Mouse (Mus musculus) neural tube, embryonic 13.5 days (tissue): ENCODE measurements around the gene Lmnb2. TPM values are rescaled to one million over a fixed set of nuclear protein-coding genes. Genes with fewer than 3 reads are reported as not detected.

ENCODE experiments used
- ATAC-seq: fragments of 200-750 bp; cut with Nextera tagmentation; 2 replicates; pipeline ENCODE4 v1.8.0; 2017; ENCODE audit warnings: low read depth, mild to moderate bottlenecking, moderate TSS enrichment, moderate library complexity
- H3K27ac ChIP-seq: fragments of 300-500 bp; sonication (generic); replicated peaks from 2 replicates; pipeline ENCODE4 v1.5.1; 2015; ENCODE audit warnings: moderate library complexity, mild to moderate bottlenecking, inconsistent platforms
- H3K27me3 ChIP-seq: fragments of 300-500 bp; sonication (generic); 2 replicates; pipeline ENCODE4 v1.6.1; 2015; ENCODE audit warnings: mild to moderate bottlenecking, inconsistent platforms
- H3K36me3 ChIP-seq: fragments of 300-500 bp; sonication (generic); 2 replicates; pipeline ENCODE4 v1.6.1; 2015; ENCODE audit warnings: mild to moderate bottlenecking, inconsistent platforms
- H3K4me1 ChIP-seq: fragments of 300-500 bp; sonication (generic); replicated peaks from 2 replicates; pipeline ENCODE4 v1.6.1; 2015; ENCODE audit warnings: inconsistent platforms
- H3K4me2 ChIP-seq: fragments of 300-500 bp; sonication (generic); 2 replicates; pipeline ENCODE4 v1.6.1; 2015; ENCODE audit warnings: inconsistent platforms, mild to moderate bottlenecking, moderate library complexity
- H3K4me3 ChIP-seq: fragments of 300-500 bp; sonication (generic); 2 replicates; pipeline ENCODE4 v1.5.1; 2015; ENCODE audit warnings: mild to moderate bottlenecking, inconsistent platforms
- H3K9ac ChIP-seq: fragments of 300-500 bp; sonication (generic); 2 replicates; pipeline ENCODE4 v1.6.1; 2015; ENCODE audit warnings: moderate library complexity, mild to moderate bottlenecking, inconsistent platforms
- H3K9me3 ChIP-seq: fragments of 300-500 bp; sonication (generic); 2 replicates; pipeline ENCODE4 v1.6.1; 2016; ENCODE audit warnings: inconsistent platforms
- WGBS: fragments of 180-500 bp; shearing (Covaris S2); methylation state at CpG from one replicate; pipeline ENCODE4 v1.1.7; 2015; 5-methylcytosine and 5-hydroxymethylcytosine counted together
- polyA plus RNA-seq: library from polyadenylated mRNA; unstranded; fragments of >200 nt; fragmentation: Nextera tagmentation; extraction: Ambion mirVana; gene quantifications from 2 replicates; pipeline ENCODE4 v1.2.1, GENCODE M21; 2015

Lmnb2 gene
- polyA plus RNA-seq, 1 experiment from 2014 or later, result 38.3 TPM

- Histone ChIP-seq H3K27ac (no peak overlapping the region), H3K9me3 (no peaks in the 10 kb centered on the region), H3K4me2 (no peak overlapping the region), H3K27me3 (peaks cover 17% of the 10 kb centered on the region), H3K9ac (no peak overlapping the region), H3K4me3 (no peak overlapping the region), H3K36me3 (no peaks in the 10 kb centered on the region), H3K4me1 (peaks cover 39% of the 10 kb centered on the region)
- WGBS, result 60% methylated on average over 8 of the region's 8 CpGs
- no peak for ATAC-seq
Measured at GRCm38 (mm10) chr10:80942919-80943318, 24.9 kb upstream of the Lmnb2 start.

GRCm38 (mm10) chr10:80940988-80941347 is 22.9 kb upstream of the Lmnb2 start:
- Histone ChIP-seq H3K27ac (0 out of 2 replicates have a peak overlapping the region, but pooled peaks have one; percentile 72), H3K4me3 (no peak overlapping the region), H3K9ac (peak overlapping the region; percentile 22; the same call in 1 of the 2 replicates), H3K9me3 (no peaks in the 10 kb centered on the region), H3K27me3 (peaks cover 36% of the 10 kb centered on the region), H3K36me3 (no peaks in the 10 kb centered on the region), H3K4me1 (peaks cover 52% of the 10 kb centered on the region), H3K4me2 (no peak overlapping the region)
- WGBS, result 89% methylated on average over 2 of the region's 2 CpGs
- no peak for ATAC-seq

GRCm38 (mm10) chr10:80940320-80940987 is 22.4 kb upstream of the Lmnb2 start:
- Histone ChIP-seq H3K27ac (peak overlapping the region; percentile 72), H3K4me3 (peak overlapping the region; percentile 35; the same call in 1 of the 2 replicates), H3K9ac (peak overlapping the region; percentile 62), H3K36me3 (no peaks in the 10 kb centered on the region), H3K4me2 (peak overlapping the region; percentile 64), H3K4me1 (peaks cover 57% of the 10 kb centered on the region), H3K27me3 (peaks cover 41% of the 10 kb centered on the region), H3K9me3 (no peaks in the 10 kb centered on the region)
- 45% methylated on average over 8 of the region's 8 CpGs for WGBS
- no peak for ATAC-seq

- peak overlapping the region; percentile 72 for H3K27ac ChIP-seq
- H3K9ac ChIP-seq, result peak overlapping the region; percentile 62
- WGBS, result 3% methylated on average over 28 of the region's 28 CpGs
- peaks cover 48% of the 10 kb centered on the region for H3K27me3 ChIP-seq
- H3K4me3 ChIP-seq, result peak overlapping the region; percentile 35
- peak overlapping the region; percentile 64 for H3K4me2 ChIP-seq
- peak; percentile 59 for ATAC-seq
- H3K36me3 ChIP-seq, result no peaks in the 10 kb centered on the region
- H3K9me3 ChIP-seq, result no peaks in the 10 kb centered on the region
- H3K4me1 ChIP-seq, result peaks cover 63% of the 10 kb centered on the region
Measured at GRCm38 (mm10) chr10:80939671-80940070, 21.6 kb upstream of the Lmnb2 start.

- H3K9ac ChIP-seq, result peak overlapping the region; percentile 62
- H3K27me3 ChIP-seq, result peaks cover 55% of the 10 kb centered on the region
- peaks cover 66% of the 10 kb centered on the region for H3K4me1 ChIP-seq
- ATAC-seq, result peak; percentile 38; the same call in 1 of the 2 replicates
- peak overlapping the region; percentile 35 for H3K4me3 ChIP-seq
- peak overlapping the region; percentile 72; the same call in 1 of the 2 replicates for H3K27ac ChIP-seq
- no peaks in the 10 kb centered on the region for H3K9me3 ChIP-seq
- 7% methylated on average over 15 of the region's 15 CpGs for WGBS
- H3K36me3 ChIP-seq, result no peaks in the 10 kb centered on the region
- peak overlapping the region; percentile 64 for H3K4me2 ChIP-seq
Measured at GRCm38 (mm10) chr10:80938831-80939550, 20.9 kb upstream of the Lmnb2 start.

GRCm38 (mm10) chr10:80937646-80938045 is 19.6 kb upstream of the Lmnb2 start:
- H3K36me3 ChIP-seq, result no peaks in the 10 kb centered on the region
- H3K4me3 ChIP-seq, result no peak overlapping the region
- peak overlapping the region; percentile 70 for H3K27ac ChIP-seq
- 0 out of 2 replicates have a peak overlapping the region, but pooled peaks have one; percentile 5 for H3K4me2 ChIP-seq
- peaks cover 68% of the 10 kb centered on the region for H3K27me3 ChIP-seq
- H3K9ac ChIP-seq, result peak overlapping the region; percentile 43; the same call in 1 of the 2 replicates
- H3K9me3 ChIP-seq, result no peaks in the 10 kb centered on the region
- H3K4me1 ChIP-seq, result peaks cover 79% of the 10 kb centered on the region
- WGBS, result 36% methylated on average over 8 of the region's 8 CpGs
- ATAC-seq, result no peak

GRCm38 (mm10) chr10:80936810-80937164 is 18.7 kb upstream of the Lmnb2 start:
- Histone ChIP-seq H3K4me1 (peaks cover 88% of the 10 kb centered on the region), H3K36me3 (no peaks in the 10 kb centered on the region), H3K27me3 (peaks cover 77% of the 10 kb centered on the region), H3K9ac (peak overlapping the region; percentile 43; the same call in 1 of the 2 replicates), H3K4me3 (peak overlapping the region; percentile 30; the same call in 1 of the 2 replicates), H3K27ac (peak overlapping the region; percentile 70), H3K4me2 (peak overlapping the region; percentile 54), H3K9me3 (no peaks in the 10 kb centered on the region)
- 10% methylated on average over 6 of the region's 6 CpGs for WGBS
- ATAC-seq, result no peak

GRCm38 (mm10) chr10:80936135-80936809 is 18.2 kb upstream of the Lmnb2 start:
- peak; percentile 20; the same call in 1 of the 2 replicates for ATAC-seq
- no peaks in the 10 kb centered on the region for H3K36me3 ChIP-seq
- H3K27me3 ChIP-seq, result peaks cover 77% of the 10 kb centered on the region
- H3K4me2 ChIP-seq, result peak overlapping the region; percentile 54
- peaks cover 93% of the 10 kb centered on the region for H3K4me1 ChIP-seq
- H3K9ac ChIP-seq, result peak overlapping the region; percentile 58
- H3K9me3 ChIP-seq, result no peaks in the 10 kb centered on the region
- 1% methylated on average over 36 of the region's 37 CpGs for WGBS
- peak overlapping the region; percentile 70 for H3K27ac ChIP-seq
- H3K4me3 ChIP-seq, result peak overlapping the region; percentile 30

GRCm38 (mm10) chr10:80935698-80936097 is 17.7 kb upstream of the Lmnb2 start:
- Histone ChIP-seq H3K27me3 (peaks cover 80% of the 10 kb centered on the region), H3K4me3 (peak overlapping the region; percentile 30; the same call in 1 of the 2 replicates), H3K36me3 (no peaks in the 10 kb centered on the region), H3K9ac (peak overlapping the region; percentile 58), H3K27ac (peak overlapping the region; percentile 70), H3K4me2 (peak overlapping the region; percentile 54), H3K9me3 (no peaks in the 10 kb centered on the region), H3K4me1 (peaks cover 94% of the 10 kb centered on the region)
- WGBS, result 3% methylated on average over 17 of the region's 17 CpGs
- peak; percentile 16; the same call in 1 of the 2 replicates for ATAC-seq

- 0% methylated on average over 3 of the region's 3 CpGs for WGBS
- H3K4me2 ChIP-seq, result peak overlapping the region; percentile 54
- H3K27ac ChIP-seq, result no peak overlapping the region
Measured at GRCm38 (mm10) chr10:80935241-80935640, 17.2 kb upstream of the Lmnb2 start.

GRCm38 (mm10) chr10:80934136-80934985 is 16.3 kb upstream of the Lmnb2 start:
- peaks cover 82% of the 10 kb centered on the region for H3K27me3 ChIP-seq
- H3K9me3 ChIP-seq, result no peaks in the 10 kb centered on the region
- ATAC-seq, result no peak
- H3K9ac ChIP-seq, result no peak overlapping the region
- no peaks in the 10 kb centered on the region for H3K36me3 ChIP-seq
- peaks cover 91% of the 10 kb centered on the region for H3K4me1 ChIP-seq
- 31% methylated on average over 14 of the region's 14 CpGs for WGBS
- H3K27ac ChIP-seq, result no peak overlapping the region
- peak overlapping the region; percentile 45; the same call in 1 of the 2 replicates for H3K4me2 ChIP-seq
- no peak overlapping the region for H3K4me3 ChIP-seq

More at GRCm38 (mm10) chr10:80935241-80935640, 17.2 kb upstream of the Lmnb2 start:
- Histone ChIP-seq H3K4me1 (peaks cover 94% of the 10 kb centered on the region), H3K4me3 (no peak overlapping the region), H3K9ac (no peak overlapping the region), H3K27me3 (peaks cover 82% of the 10 kb centered on the region), H3K9me3 (no peaks in the 10 kb centered on the region), H3K36me3 (no peaks in the 10 kb centered on the region)
- no peak for ATAC-seq
